Mouse (Mus musculus) neutrophil, adult 5-6 weeks (primary cell): Measurements from ENCODE around the gene Ncoa3. TPM values are rescaled to one million over a fixed set of nuclear protein-coding genes. Genes with fewer than 3 reads are reported as not detected.
A peak's percentile ranks its signal among the peaks of the same experiment; 100 is the strongest.

Experiments
- ATAC-seq: fragments of 151-379, 151-347 bp; 2 replicates; pipeline ENCODE4 v1.8.0; 2017; ENCODE audit warnings: mild to moderate bottlenecking, moderate TSS enrichment; ENCODE audit not compliant: insufficient number of reproducible peaks, poor library complexity, low FRiP score, severe bottlenecking; ENCODE audit errors: extremely low read depth
- total RNA-seq: library from RNA; stranded (forward); fragments of 200-1000 nt; gene quantifications from 2 replicates; pipeline ENCODE4 v1.2.3, GENCODE M21; 2017

Ncoa3 gene
- total RNA-seq, 1 experiment from 2014 or later, result 148 TPM

DNA sequence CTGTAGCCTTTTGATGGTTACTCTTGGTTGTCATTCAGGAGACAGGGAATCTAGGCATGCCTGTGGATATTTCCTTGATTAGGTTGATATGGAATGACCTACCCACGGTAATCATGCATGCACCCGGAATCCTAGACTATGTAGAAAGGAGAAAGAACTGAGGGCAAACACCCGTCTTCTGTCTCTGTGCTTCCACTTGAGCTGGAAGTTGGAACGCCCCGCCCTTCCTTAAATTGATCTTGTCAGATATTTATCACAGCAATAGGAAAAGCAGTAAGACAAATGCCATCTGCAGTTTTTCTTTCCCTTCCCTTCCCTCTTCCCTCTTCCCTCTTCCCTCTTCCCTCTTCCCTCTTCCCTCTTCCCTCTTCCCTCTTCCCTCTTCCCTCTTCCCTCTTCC lies 33.5 kb downstream of the Ncoa3 start:
- no peak for ATAC-seq

DNA sequence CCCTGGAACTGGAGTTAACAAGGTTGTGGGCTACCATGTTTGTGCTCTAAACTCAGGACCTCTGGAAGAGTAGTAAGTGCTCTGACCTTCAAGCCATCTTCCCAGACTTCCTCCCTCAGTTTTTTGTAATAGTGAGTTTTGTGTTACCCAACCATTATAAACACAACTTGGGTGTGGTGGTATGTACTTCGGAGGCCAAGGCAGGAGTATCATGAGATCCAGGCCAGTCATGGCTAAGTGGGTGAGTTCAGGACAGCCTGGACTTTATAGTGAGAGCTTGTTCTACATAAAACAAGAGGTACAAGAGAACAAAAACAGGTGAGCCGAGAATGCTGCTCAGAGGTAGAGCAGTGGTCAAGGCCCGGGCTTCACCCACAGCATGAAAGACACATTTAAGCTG lies 35.4 kb downstream of the Ncoa3 start:
- no peak for ATAC-seq

DNA sequence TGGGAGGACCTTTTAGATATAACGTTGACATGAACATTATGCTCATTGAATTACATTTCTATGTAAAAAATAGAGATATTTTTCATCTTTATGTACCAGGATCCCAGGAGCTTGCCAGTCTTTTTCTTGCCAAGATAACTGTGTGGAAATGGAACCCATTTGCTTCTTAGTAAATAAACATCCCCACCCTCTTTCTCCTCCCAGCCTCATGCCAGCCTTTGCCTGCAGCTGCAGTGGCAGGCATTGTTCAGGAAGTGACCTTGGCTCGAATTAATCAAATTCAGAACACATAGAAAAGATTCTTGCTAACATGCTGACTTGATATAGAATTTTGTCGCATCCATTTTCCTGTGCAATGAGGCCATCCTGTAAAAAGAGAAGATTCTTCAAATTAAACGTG lies 36.8 kb downstream of the Ncoa3 start:
- ATAC-seq, result no peak

DNA sequence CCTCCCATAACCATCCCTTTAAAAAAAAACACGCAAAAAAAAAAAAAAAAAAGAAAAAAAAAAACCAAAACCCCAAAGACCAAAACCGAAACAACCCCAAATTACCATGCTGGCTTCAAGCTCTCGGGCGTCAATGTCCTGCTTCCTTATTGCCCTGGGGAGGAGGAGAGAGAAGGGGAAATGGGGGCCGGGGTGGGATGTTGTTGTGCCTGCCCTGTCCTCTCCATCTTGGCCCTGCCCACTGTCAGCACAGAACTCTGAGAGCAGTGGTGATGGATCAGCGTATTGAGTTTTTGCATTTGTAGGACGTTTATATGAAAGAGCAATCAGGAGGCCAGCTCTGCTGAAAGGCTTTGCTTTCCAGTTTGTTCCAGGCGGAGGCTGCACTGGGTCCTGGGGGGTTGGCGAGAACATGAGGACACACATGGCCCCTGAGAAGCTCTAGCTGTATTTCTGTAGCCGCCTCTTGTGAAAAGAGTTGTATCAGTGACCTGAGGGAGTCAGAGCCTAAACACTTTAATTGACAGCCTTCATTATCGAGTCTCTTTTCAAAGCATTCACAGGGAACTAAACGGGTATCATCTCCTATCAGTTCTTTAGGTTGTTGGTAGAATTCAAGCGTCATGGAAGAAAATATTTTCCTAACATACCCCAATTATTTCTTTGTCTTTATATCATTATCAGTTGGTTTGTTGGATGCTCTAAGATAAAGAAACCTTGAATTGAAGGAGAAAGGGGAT lies 38.0 kb downstream of the Ncoa3 start:
- ATAC-seq, result peak; percentile 46; the same call in 1 of the 2 replicates

DNA sequence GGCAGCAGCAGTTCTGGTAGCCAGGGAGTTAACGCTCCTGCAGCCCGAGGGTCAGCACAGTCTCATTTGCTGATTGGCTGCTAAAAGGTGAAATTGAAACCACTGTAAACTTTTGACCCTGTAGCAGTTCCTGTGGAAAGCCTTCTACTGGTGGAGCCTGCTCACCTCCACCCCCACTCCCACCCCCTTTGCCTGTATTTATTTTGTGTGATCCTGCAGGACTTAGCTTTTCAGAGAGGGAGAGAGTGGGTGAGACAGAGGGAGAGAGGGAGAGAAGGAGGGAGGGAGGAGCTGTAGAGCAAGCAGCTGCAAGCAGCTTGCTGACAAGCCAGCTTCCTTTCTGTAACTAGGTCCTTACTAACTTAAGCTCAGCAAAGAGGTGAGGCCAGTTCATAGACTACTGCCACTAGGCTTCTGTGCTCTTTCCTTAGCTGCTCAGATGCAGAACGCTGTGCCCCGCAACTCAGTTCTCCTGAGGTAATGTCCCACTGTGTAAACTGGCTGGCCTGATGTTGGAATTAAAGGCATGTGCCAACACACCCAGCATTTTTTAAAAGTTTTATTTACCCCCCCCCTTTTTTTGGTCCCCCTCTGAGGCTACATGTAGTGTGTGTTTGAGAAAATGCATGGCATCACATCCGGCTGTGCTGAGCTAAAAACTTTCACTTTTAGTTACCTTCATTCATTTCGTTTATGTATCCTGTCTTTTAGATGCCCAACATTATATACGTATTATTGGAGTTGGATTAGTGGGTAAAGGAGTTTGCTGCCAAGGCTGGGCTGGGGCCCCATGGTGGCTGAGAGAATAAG lies 38.9 kb downstream of the Ncoa3 start:
- ATAC-seq, result peak; percentile 21; the same call in 1 of the 2 replicates

DNA sequence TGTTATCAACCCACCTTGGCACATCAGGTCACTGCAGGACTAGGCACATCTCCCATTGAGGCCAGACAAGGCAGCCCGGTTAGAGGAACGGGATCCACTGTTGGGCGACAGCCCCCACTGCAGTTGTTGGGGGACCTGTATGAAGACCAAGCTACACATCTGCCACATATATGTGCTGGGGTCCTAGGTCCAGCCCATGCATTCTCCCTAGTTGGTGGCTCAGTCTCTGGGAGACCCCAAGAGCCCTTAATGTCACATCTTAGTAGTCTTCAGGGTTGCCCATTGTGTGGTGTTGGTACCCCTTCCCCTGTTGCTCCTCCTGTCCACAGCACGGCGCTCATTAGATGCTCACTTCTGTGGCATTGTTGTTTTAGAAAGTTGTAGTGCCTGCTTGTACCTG lies 40.2 kb downstream of the Ncoa3 start:
- no peak for ATAC-seq

DNA sequence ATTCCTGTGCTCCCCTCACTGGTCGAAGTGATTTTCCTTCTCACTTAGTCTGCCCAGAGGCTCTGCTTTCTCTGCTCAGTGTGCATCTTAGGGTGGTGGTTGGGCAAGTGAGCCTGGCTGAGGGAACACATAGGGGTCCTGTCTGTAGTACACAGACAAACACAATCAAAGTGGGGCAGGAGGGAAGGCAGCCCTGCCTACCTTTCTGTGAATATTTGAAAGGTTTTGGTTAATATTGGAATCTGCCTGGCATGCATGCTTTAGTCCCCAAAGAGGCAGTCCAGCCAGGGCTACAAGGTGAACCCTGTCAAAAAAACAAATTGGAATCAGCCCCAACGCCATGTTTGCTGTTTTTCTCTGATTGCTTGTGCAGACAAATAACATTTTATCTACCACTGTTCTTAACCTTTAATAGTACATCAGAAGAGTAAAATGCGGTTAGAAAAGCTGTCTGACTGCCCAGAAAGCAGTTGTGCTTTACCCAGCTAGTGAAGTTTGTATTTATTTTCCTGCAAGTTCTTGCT lies 42.6 kb downstream of the Ncoa3 start:
- no peak for ATAC-seq

DNA sequence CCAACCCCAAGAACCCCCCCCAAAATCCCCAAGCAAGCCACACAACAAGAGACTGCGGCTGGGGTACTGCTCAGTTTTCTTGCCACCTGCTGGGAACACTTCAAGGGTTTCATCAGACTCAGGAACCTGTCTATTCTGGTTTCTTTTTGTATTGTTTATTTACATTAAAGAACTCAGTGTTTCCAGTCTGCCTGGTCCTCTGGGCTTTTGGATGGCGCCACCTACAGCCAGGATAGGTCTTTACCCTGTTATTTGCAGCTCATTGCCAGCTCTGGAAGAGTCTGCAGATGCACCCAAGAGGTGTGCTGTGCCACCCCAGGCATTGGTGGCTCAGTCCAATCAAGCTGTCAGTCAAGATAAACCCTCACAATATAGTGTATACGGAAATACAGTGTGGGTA lies 43.3 kb downstream of the Ncoa3 start:
- peak; percentile 71 for ATAC-seq

DNA sequence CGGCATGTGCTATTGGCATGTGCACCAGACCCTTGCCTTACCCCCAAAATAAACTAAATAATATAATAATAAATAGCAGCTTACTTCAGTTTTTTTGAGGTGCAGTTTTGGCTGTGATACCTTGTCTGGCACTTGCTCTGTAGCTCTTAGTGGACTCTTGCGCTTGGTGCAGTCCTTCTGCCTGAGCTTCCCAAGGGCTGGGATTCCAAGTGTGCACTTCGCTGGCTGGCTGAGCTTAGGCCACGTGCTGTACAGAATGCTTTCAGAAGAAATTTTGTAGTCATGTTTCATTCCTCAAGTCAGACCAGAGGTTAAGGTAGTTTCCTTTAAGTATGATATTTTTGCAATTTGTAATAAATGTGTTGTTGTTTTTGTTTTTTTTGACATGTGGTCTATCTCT lies 47.2 kb downstream of the Ncoa3 start:
- no peak for ATAC-seq

DNA sequence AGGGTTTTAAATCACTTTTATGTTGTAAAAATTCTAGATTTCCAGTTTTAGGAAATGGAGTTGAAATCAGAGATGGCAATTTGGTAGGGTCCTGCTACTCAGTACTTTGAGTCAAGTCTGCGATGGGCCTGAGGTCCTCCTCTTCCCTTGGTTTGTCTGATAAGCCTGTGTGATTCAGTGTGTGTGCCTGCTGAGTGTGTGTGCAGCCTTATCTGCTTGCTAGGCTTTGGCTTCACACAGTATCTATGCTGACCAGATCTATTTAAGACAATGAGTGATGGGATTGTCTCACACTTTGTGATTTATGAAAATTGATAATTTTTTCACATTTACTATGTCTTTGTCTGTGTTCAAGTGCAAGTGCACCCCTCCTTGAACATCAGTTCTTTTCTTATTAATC lies 50.1 kb downstream of the Ncoa3 start:
- ATAC-seq, result no peak

DNA sequence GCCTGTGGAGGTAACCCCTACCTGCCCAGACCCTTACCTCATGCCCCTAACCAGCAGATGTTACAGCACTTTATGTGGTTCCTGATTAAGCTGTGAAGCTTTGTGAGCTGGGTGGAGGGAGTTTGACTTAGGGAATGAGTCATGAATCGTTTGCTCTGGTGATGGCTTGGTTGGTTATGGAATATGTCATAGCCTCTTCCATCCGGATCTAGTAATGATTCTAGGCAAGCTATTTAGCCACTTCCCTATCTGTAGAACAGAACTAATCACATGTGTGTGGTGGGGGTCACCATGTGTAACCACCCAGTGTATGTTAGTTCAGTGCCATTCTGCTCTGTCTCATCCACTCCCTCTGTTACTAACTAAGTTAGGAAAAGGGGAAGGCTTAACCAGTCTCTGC lies 52.6 kb downstream of the Ncoa3 start:
- ATAC-seq, result no peak

DNA sequence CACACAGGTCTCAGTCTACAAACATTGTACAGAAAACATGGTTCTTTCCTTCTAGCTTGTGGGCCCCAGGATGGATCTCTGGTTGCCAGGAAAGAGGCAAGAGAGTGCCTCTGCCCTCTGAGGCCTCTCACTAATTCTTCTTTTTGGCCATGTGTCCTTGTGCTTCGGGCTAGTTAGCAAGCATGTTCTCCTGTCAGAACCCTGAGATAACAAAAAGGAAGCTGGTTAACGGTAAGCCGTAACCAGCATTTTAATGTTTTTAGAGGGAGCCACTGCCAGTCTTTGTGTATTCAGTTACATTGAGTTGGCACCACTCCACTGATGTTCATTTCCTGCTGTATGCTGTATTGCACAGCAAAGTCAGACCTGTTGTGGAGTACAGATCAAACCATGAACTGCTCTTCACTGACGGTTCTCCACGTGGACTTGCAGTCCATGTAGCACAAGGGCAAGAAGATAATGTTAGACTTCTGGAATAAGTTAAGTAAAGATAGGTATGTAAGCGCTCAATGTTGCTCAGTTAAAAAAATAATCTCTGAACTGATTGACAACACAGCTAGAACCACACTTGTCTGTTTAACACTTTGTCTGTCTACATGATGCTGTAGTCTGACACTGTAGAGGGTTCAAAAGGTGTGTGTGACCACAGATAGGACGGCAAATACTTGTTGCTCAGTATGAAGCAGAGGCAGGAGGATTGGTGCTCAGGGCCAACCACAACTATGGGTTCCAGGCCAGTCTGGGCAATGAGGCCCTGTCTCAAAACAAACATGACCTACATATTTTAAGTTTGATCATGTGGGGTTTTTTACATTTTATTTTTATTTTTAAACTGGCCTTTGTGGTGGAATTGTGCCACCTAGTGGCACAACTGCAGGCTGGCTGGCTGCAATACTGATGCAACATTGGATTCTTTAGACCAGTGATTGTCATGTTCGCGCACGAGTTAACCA lies 53.4 kb downstream of the Ncoa3 start:
- 0 out of 2 replicates have a peak, but pooled peaks have one; percentile 20 for ATAC-seq

DNA sequence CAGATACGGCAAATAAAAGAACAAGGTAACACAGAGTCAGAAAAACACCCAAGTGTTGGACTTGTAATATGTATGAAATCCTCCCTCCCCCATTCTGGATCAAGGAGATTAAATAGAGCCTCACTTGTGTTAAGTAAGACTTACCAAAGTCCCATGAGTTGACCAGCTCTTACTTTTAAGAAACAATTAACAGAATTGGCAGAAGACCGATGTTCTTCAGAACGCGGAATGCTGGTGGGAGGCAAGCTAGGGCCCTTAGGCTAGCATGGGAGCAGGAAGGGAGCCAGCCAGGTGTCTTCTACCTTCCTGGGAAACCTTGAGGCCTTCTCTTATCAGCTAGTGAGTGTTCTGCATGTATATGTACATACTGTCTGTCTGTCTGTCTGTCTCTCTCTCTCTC lies 55.5 kb downstream of the Ncoa3 start:
- ATAC-seq, result no peak

DNA sequence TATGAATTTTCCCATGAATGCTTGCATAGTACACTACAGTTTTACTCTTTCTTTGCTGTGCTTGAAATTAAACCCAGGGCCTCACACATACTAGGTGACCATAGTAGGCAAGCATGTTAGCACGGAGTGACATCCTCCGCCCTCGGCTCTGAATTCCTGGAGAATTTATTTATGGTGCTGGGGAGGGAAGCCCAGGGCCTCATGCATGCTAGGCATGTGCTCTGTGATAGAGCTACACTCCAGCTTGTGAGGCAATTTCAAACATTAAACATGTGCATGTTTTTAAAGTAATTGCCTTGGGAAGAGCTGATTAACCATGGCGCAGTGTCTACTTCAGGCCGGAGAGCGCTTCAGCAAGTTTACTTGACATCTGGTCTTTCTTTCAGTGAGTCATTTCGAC lies 56.4 kb downstream of the Ncoa3 start:
- no peak for ATAC-seq

DNA sequence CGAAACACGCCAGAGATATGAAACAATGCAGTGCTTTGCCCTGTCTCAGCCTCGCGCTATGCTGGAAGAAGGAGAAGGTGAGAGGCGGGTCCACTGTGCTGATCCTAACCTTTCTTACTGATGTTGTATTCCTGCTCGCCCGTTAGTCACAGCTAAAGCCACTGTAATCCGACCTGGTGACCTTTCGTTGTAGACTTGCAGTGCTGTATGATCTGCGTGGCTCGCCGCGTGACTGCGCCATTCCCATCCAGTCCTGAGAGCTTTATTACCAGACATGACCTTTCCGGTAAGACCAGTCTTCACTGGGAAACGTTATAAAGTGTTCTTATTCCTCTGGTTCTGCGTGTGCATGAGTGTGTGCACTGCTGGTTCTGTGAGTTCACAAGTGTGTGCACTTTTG lies 59.0 kb downstream of the Ncoa3 start:
- no peak for ATAC-seq

DNA sequence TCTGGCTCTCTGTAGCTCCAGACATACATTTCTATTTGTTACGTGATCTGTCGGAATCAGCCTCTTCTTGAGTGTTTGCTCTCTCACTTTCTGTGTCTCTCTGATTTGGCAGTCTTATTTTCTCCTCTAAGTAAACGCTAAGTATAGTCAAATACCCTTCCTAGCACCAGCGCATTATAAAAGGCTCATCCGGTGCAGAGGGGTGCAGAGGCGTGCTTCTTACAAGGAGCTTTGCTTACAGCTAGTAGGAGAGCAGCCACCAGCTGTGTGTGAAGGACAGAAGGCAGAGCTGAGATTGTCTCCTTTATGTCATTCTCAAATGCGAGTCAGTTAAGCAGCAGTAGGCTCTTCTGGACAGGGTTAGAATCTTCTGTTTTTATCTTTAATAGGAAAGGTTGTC lies 59.5 kb downstream of the Ncoa3 start:
- ATAC-seq, result no peak

DNA sequence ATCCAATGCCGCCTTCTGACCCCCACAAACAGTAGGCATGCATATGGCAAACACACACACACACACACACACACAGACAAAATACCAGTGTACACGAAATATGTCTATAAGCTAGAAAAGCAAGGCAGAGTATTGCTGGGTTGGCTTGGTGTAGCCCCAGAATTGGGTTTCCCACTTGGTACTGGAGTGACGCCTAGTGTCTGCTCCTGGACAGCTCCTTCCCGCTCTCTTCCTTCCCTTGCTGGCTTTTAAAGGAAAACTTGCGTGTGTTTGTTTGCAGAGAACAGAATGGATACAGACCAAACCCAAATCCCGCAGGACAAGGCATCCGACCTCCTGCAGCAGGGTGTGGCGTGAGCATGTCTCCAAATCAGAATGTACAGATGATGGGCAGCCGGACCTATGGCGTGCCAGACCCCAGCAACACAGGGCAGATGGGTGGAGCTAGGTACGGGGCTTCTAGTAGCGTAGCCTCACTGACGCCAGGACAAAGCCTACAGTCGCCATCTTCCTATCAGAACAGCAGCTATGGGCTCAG lies 61.6 kb downstream of the Ncoa3 start:
- ATAC-seq, result no peak

DNA sequence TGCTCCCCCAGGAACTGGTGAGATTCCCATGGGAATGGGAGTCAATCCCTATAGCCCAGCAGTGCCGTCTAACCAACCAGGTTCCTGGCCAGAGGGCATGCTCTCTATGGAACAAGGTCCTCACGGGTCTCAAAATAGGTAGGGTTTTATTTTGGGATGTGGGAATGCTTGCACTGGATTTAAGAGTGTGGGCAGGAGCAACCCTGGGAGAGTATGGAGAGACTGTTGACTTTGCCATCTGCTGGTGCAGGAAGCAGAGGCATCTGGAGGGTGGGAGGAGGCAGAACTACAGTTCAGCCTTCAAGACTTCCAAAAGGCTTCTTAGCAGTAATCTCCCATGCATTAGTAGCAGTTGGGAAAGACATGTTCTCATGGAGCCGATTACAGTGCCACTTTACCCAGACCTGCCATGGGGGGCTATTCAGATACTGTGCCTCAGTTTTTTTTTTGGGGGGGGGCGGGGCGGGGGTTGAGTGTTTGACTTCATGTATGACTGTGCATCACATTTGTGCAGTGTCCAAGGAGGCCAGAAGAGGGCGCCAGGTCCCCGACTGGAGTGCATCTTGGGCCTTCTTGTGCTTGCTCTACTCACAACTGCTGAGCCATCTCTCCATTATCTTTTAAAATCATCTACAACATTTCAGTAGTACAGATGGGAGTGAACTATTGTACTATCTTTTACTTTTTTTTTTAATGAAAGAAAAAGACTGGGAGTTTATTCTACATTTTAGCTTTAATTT lies 67.4 kb downstream of the Ncoa3 start:
- ATAC-seq, result no peak
